Mouse (Mus musculus) liver, postnatal 0 days (tissue): ENCODE results near the gene Mmachc.

Experiments used
- CTCF ChIP-seq: sonication (generic); IDR thresholded peaks from 2 replicates; pipeline ENCODE4 v1.5.1; 2016; ENCODE audit warnings: antibody characterized with exemption, low read depth
- EP300 ChIP-seq: IDR thresholded peaks from 2 replicates; pipeline ENCODE4 v1.6.1; 2016; ENCODE audit warnings: antibody characterized with exemption, low read depth, mild to moderate bottlenecking

DNA sequence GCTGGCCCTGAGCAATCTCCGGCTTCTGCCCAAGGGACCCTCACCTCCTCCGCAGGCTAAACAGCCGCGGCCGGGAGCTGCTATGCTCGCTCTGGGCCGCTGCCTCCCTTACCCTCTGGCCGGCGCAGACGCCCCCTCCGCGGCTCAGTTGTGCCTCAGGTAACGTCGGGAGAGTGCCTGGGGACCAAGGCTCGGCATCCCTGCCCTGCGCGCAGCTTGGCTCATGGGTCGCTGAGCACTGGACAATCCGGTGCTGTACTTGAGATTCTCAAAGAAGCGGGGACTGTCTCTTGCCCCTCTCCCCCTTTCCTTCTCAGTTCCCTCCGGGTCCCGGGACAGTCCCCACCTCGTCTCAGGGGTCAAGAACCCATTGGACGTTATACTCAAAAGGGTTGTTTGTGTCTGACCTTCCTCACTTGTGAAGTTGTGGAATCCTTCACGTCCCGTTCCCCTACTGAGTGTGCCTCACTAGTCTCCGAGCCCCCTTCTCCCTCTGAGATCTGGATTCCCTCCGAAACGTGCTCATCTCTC lies 13.0 kb upstream of the Mmachc start:
- no peak for TF ChIP-seq CTCF
- TF ChIP-seq EP300, result no peak
